Mouse (Mus musculus): ENCODE results near the gene Zdhhc14. TPM values are rescaled to one million over a fixed set of nuclear protein-coding genes. Genes with fewer than 3 reads are reported as not detected.

Zdhhc14 gene
- polyA plus RNA-seq, 1 experiment, result 6.7 TPM

DNA sequence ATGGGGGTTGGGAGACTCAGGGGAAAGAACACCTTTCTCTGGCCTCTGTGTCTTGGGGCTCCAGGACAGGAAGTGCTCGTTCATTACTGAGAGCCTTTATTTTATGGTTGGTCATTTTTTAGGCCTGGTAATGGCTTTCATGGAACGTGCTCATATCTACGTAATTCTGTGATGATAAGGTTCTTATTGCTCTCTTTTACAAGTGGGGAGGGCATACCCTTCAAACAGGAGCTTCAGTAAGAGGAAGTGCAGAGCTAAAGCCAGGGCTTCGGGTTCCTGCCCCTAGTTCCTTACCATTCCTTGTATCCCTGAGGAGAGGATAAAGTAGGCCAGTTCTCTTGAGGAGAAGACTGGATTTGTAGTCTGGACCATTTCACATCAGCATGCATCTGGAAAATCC, 158.3 kb downstream of the Zdhhc14 start:
- TF ChIP-seq GATA1 (IDR thresholded peaks at IDR 0.05; ENCODE audit: low read length), result no peak

DNA sequence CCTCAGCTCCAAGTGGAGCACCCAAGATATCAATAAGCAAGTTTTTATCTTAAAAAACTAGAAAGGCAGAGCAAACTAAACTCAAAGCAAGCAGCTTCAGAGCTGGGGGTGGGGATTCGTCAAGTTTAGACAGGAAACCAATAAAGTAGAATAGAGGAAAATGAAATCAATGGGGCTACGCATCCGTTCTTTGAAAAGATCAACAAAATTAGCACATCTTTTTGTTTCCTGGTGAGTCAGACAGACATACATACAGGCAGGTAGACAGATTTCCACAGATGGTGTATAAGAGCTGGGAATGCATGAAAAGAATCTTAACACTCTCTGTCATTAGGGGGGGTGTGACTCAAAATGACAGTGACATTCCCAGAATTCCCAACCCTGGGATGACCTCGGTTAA, 159.2 kb downstream of the Zdhhc14 start:
- TF ChIP-seq GATA1 (IDR thresholded peaks at IDR 0.05; ENCODE audit: low read length), result no peak

DNA sequence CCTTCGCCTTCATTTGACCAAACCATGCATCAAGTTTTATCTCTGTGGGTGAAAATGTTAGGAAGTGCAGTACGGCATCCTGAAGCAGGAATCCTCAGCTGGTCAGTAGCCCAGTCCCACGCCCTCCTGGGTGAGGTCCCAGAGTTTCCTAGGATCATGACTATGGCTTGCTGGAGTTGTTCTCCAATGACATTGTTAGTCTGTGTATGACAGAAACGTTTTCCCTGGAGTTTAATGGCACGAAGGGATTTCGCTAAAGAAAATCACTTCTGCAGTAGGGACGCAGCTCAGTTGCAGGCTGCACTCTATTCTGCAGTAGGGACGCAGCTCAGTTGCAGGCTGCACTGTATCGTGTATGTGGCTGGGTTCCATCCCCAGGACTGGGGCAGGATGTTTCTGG, 161.6 kb downstream of the Zdhhc14 start:
- no peak for TF ChIP-seq GATA1 (IDR thresholded peaks at IDR 0.05; ENCODE audit: low read length)

DNA sequence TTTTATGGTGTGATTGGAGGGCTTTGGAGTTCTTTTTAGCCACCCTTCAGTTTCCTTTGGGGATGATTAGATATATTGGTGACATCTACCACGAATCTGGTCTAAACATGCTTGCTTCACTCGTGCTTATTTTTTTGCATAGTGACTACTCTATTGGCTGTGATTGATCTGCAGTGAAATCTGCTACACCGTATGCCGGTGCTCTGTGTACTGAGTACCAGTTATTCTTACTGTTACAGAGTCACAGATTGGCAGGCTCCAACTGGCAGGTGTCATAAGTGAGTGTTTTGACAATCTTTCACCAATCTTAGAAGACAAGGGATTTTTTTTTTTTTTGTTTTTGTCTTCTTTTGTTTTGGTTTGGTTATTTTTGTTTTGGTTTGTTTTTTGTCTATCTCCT, 163.2 kb downstream of the Zdhhc14 start:
- TF ChIP-seq GATA1 (IDR thresholded peaks at IDR 0.05; ENCODE audit: low read length), result no peak

DNA sequence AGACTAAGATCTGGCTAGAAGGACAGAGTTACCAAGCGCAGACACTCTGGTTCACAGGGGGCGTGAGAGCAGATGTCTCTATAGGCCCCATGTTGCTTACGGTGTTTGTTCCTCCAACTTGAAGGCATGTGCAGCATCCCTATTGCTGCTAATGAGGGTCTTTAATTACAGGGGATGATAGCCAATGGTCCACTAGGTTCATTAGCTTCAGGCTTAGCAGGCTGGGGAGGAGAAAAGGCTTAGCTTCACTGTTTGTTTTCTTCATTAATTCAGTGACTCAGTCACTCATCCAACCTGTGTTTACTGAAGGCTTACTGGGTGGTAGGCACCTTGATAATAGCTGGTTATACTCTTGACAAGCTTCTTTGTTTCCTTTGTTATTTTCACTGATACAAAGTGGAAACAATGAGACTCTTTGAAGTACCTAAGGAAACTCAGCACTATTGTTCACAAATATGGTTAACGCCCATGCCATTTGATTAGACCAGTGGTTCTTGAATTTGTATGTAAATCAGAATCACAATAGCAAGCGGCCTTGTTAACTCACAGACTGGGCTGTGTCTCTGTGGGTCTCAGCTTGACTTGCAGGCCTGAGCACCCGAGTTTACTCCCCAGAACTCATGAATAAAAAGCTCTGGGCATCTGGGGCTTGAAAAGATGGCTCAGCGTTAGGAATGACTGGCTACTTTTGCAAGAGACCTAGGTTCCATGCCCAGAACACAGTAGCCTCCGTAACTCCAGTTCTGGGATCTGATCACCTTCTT, 168.1 kb downstream of the Zdhhc14 start:
- no peak for TF ChIP-seq GATA1 (IDR thresholded peaks at IDR 0.05; ENCODE audit: low read length)

DNA sequence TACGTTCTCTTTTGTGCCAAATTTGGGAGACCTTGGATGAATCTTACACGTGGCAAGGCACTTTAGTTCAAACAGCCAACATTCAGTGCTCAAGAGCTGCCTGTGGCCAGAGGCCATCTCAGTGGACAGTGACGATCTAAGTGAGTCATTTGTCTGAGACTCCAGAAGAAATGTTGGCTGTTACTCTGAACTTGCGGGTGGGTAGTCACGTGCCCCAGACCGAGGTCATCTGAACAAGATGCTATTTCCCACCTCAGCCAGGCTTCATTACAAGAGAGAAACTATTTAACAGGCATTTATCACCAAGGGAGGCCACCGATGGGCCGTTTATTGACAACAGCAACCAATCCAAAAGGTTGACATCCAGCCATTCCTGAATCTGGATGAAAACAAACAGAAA, 174.3 kb downstream of the Zdhhc14 start:
- TF ChIP-seq GATA1 (IDR thresholded peaks at IDR 0.05; ENCODE audit: low read length), result no peak

DNA sequence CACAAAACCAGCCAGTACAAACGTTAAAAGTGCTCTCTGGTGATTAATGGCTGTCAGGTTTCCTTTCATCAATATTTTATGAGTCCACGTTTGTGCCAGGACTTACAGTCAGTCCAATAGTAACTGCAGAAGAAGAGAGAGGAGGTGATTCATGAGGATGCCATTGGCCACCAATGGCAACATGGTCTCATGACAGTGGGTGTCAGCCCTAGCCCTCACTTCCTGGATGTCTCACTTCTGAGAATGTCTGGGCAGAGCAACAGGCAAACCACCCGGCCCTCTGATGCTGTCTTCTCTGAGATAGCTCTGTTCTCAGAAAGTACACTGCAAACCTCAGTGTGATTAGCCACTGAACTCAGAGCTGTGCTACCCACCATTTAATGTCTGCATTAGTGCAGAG, 176.1 kb downstream of the Zdhhc14 start:
- TF ChIP-seq GATA1 (IDR thresholded peaks at IDR 0.05; ENCODE audit: low read length), result no peak

DNA sequence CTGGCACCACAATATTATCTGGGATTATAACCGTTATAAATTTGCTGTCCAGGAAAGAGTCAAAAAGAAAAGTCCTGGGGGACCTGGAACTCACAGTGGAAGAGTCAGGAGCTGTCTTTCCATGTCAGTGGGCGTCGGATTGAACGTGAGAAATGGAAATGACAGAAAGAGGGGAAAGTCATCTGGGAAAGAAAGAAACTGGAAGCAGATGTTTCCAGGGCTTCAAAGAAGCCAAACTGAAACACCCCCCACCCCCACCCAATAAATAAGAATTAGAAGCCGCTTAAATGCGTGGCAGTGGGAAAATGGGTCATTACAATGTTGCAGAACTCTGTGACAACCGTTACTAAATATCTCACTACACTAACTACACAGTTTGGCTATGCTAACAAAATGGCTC, 176.6 kb downstream of the Zdhhc14 start:
- TF ChIP-seq GATA1 (IDR thresholded peaks at IDR 0.05; ENCODE audit: low read length), result no peak

DNA sequence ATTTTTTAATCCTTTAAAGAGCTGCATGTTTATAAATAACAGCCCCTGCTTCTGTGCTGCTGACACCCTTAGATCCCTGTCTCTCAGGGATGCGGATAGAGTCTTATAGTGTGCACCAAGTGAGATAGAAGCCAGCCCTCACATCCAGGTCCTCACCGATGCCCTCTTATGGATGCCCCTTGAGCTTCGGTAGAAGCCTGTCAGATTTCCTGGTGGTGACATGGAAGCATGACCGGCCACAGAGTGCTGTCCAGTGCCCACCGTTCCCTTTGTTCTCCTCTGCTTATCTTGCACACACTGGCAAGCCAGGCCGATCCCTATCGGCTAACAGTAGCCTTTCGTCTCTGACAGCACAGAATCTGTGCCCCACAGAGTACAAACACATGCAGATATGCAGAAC, 183.6 kb downstream of the Zdhhc14 start:
- TF ChIP-seq GATA1 (IDR thresholded peaks at IDR 0.05; ENCODE audit: low read length), result no peak

DNA sequence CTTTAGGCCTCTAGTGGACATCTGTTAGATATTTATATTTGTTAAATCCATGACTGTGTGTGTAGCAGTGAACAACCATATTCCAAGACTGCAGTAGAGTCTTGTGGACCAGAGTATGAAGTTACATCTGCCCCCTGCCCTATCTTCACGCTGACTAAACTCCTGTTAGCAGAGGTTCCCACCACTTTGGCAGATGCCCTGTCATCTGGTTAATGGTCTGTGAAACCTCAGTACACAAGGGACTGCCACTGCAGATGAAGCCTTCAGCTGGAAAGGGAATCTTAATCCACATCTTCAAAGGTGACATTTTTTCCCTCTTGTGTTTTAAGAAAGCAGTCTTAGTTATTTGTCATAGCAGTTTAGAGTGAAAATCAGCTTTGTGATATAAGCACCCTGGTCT, 187.0 kb downstream of the Zdhhc14 start:
- TF ChIP-seq GATA1 (IDR thresholded peaks at IDR 0.05; ENCODE audit: low read length), result no peak

DNA sequence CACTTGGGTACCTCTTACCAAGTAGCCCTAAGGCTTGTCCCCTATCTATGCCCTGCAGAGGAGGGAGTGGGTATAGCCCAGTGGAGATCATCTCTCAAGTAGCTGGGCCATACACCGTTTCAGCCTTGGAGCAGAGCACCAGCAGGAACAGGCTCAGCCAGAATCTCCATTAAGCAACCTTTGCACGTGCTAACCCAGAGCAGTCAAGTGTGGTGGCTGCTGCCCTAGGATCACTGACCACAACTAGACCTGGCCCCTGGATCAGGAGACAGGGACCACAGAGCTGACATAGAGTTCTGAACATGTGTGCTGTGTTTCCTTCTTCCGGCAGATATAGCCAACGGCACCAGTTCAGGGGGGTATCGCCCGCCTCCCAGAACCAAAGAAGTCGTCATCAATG, 193.0 kb downstream of the Zdhhc14 start:
- no peak for TF ChIP-seq GATA1 (IDR thresholded peaks at IDR 0.05; ENCODE audit: low read length)

DNA sequence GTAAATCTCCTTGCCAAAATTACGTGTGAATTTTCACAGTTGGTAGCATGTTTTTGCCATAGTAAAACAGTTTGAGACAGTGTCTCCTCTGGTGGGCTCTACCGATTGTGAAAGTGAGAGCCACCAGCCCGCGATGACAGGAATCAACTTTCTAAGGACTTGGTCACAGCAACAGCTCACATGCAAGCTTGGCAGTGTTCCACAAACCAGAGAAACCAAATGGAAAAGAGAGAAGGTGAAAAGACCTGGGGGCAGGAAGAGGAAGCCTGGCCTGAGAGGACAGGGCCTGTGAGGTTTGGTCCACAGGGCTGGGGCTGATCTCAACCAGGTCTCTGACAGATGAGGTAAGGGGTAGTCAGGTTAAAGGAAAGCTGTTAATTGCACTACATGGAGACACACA, 195.5 kb downstream of the Zdhhc14 start:
- TF ChIP-seq GATA1 (IDR thresholded peaks at IDR 0.05; ENCODE audit: low read length), result no peak

DNA sequence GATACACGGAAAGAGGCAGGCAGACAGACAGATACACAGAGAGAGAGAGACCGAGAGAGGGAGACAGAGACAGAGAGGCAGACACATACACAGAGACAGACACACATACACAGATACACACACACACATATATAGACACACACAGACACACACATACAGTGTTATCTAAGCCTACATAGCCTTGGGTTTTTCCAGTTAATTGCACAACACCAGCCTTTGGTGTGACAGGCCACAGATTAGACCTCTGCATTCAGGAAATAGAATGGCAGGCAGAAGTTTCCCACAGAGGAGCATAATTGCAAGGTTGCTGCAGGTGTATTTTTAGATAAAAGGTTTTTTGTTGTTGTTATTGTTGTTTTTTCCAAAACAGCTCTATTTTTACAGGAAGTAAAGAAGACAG, 195.9 kb downstream of the Zdhhc14 start:
- no peak for TF ChIP-seq GATA1 (IDR thresholded peaks at IDR 0.05; ENCODE audit: low read length)

DNA sequence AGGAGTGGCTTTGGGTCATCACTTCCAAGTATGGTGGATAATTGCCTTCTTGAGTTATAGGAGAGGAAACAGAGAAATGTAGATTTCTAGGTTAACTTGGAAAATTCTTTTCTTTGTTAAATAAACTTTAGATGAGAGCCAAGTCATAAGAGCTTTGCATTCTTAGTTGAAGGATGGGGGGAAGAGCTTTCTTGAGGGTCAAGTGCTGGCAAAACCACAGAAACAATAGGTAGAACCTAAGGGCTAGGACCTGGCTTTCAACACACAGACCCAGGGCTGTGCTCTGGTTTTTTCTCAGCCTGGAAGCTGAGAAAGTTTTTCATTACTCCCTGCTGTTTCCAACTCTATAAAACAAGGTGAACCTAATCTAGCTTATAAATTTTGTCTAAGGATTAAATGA, 196.3 kb downstream of the Zdhhc14 start:
- no peak for TF ChIP-seq GATA1 (IDR thresholded peaks at IDR 0.05; ENCODE audit: low read length)

DNA sequence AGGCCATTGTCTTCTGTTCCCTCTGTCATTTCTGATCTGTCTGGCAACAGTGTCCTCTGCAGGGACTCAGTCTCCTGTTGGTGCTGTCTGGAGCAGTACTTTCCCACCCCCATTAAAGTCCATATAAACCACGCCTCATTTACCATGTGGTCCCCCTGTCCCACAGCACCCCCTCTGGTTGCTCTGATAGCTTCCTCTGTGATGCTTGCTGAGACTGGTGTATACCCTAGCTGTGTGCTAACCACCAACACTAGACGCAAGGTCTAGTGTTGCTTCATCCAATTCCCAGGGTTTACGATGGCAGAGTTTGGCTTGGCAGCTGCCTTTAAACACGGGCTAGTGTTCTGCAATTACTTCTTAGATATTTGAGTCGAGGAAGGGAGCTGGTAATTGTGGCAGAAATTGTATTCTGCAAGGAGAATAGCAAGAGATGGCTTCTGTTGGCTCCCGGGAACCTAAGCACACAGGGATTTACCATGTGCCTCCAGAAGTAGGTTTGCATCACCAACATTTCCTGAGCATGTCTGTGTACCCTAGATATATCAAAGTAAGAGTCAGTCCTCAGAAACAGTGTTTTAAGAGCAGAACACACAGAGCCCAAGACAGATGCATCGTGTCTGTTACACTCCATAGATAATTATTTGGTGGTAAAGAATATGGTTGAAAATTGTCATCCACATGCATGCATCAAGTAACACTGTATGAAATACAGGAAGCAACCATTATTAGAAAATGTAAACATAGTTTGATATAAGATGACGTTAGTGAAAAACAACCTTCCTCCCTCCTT, 198.6 kb downstream of the Zdhhc14 start:
- no peak for TF ChIP-seq GATA1 (IDR thresholded peaks at IDR 0.05; ENCODE audit: low read length)

DNA sequence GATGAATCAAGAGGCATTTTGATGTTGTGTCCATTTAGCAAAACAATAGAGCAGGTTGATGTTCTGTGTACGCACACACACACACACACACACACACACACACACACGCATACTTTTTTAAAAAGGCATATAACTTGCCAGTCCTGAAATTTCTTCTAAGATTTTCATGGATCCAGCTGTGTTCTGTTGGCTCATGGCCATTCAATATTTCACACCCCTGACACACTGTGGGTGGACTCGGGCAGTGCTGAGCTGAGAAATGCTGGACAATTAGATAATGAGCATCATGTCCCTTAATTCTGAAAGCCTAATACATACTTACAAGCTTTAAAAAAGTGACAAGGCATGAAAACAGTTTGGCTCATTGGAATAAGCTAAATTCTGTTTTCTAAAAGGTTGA, 200.3 kb downstream of the Zdhhc14 start:
- TF ChIP-seq GATA1 (IDR thresholded peaks at IDR 0.05; ENCODE audit: low read length), result no peak

DNA sequence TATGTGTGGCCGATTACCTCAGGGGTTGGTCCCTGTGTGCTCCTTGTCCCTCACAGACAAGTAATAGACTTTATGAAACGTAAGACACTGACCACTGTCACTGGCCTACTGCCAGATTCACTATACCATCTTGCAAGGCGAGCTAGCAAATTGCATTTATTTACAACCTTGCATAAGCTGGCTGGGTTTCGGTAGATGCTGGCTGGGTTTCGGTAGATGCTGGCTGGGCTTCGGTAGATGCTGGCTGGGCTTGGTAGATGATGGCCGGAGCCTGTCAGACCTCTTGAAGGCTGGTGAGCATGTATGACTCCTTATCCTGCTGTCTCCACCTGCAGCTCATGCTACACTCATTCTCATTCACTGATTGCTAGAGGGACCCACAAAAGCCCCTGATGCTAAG, 200.9 kb downstream of the Zdhhc14 start:
- no peak for TF ChIP-seq GATA1 (IDR thresholded peaks at IDR 0.05; ENCODE audit: low read length)
